Mouse (Mus musculus) embryonic facial prominence, embryonic 12.5 days (tissue): ENCODE measurements around the gene Ifnar1. TPM values are rescaled to one million over a fixed set of nuclear protein-coding genes. Genes with fewer than 3 reads are reported as not detected.
A peak's percentile ranks its signal among the peaks of the same experiment; 100 is the strongest.
"Not testable (repeated sequence)": the region's sequence is repeated elsewhere in the genome, so short reads cannot be mapped to it uniquely, and the experiment has no call there.

ENCODE experiments used
- ATAC-seq: fragments of 200-750 bp; cut with Nextera tagmentation; 2 replicates; pipeline ENCODE4 v1.8.0; 2017; ENCODE audit not compliant: insufficient number of reproducible peaks, insufficient read depth, low FRiP score, low TSS enrichment
- H3K27ac ChIP-seq: fragments of 300-500 bp; sonication (generic); 2 replicates; pipeline ENCODE4 v1.5.1; 2016; ENCODE audit warnings: mild to moderate bottlenecking
- H3K27me3 ChIP-seq: fragments of 300-500 bp; sonication (generic); 2 replicates; pipeline ENCODE4 v1.6.1; 2016; ENCODE audit warnings: mild to moderate bottlenecking, moderate library complexity
- H3K36me3 ChIP-seq: fragments of 300-500 bp; sonication (generic); 2 replicates; pipeline ENCODE4 v1.6.1; 2016; ENCODE audit warnings: mild to moderate bottlenecking
- H3K4me1 ChIP-seq: fragments of 300-500 bp; sonication (generic); 2 replicates; pipeline ENCODE4 v1.6.1; 2016
- H3K4me2 ChIP-seq: fragments of 300-500 bp; sonication (generic); replicated peaks from 2 replicates; pipeline ENCODE4 v1.6.1; 2016; ENCODE audit warnings: mild to moderate bottlenecking, moderate library complexity
- H3K4me3 ChIP-seq: fragments of 300-500 bp; sonication (generic); 2 replicates; pipeline ENCODE4 v1.5.1; 2016; ENCODE audit warnings: mild to moderate bottlenecking
- H3K9ac ChIP-seq: fragments of 300-500 bp; sonication (generic); 2 replicates; pipeline ENCODE4 v1.6.1; 2016; ENCODE audit warnings: mild to moderate bottlenecking, moderate library complexity
- H3K9me3 ChIP-seq: fragments of 300-500 bp; sonication (generic); 2 replicates; pipeline ENCODE4 v1.6.1; 2016; ENCODE audit warnings: mild to moderate bottlenecking, moderate library complexity
- WGBS: fragments of 180-500 bp; shearing (Covaris S2); methylation state at CpG from one replicate; pipeline ENCODE4 v1.1.7; 2016; 5-methylcytosine and 5-hydroxymethylcytosine counted together
- polyA plus RNA-seq: library from polyadenylated mRNA; unstranded; fragments of >200 nt; fragmentation: Nextera tagmentation; extraction: Ambion mirVana; gene quantifications from 2 replicates; pipeline ENCODE4 v1.2.1, GENCODE M21; 2016

The Ifnar1 gene
- 69.3 and 71.6 TPM in 2 replicates for polyA plus RNA-seq

DNA sequence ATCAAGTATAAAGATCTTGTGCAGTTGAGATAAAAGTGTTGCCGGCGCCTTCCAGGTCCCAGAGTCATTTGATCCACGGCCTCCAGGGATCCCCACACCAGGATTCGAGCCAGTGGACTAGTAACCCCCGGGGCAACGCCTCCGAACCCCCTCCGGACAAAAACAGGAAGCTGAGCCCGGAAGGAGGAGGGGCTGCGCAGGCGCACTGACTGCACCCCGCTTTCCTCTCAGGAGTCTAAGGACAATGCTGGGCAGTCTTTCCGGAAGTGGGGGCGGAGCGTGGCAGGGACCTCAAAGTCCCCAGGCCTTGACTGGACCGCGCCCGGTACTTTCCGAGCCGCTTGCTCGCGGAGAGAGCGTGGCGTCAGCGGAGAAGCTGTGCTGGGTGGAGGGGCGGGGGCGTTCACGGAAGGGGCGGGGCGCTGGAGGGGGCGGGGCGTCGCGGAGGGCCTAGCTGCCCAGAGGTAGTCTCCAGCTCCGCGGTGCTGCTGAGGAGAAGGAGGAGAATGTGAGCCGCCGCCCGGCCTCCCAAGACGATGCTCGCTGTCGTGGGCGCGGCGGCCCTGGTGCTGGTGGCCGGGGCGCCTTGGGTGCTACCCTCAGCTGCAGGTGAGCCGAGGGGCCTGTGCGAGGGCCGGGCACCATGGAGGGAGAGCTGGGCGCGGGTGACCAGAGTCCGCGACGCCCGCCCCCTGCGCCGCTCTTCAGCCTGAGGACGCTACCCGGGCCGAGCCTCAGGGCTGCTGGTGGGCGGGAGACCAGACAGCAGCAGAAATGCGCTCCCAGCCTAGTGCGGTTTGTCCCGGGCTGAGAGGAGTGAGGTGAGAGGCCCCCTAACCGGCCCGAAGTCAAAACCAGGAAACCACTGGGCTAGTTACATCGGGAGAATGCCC is at the start of gene Ifnar1:
TSS of gene Ifnar1 (plus strand) at position 431 of the 893 bp plus-strand sequence.
- WGBS, result under 1% methylated on average over 63 of the region's 68 CpGs

GRCm38 (mm10) chr16:91438081-91438480 is 47.0 kb upstream of the Ifnar1 start:
- Histone ChIP-seq H3K27ac (no peak overlapping the region), H3K4me1 (0 out of 2 replicates have a peak, but pooled peaks cover 2% of the 10 kb centered on the region), H3K4me2 (no peak overlapping the region), H3K27me3 (no peaks in the 10 kb centered on the region), H3K4me3 (no peak overlapping the region), H3K9me3 (no peaks in the 10 kb centered on the region), H3K9ac (no peak overlapping the region), H3K36me3 (no peaks in the 10 kb centered on the region)
- no peak for ATAC-seq
- 59% methylated on average over 3 of the region's 3 CpGs for WGBS

More for the DNA sequence above, at the start of gene Ifnar1:
- peak; percentile 99 for ATAC-seq
- Histone ChIP-seq H3K4me3 (peak within 1 kb of the TSS; percentile 92), H3K27me3 (no peaks in the 10 kb centered on the region), H3K9ac (peak within 1 kb of the TSS; percentile 92), H3K27ac (peak within 1 kb of the TSS; percentile 95), H3K4me1 (peaks cover 8% of the 10 kb centered on the region), H3K36me3 (peaks cover 9% of the 10 kb centered on the region), H3K4me2 (peak within 1 kb of the TSS; percentile 72), H3K9me3 (no peaks in the 10 kb centered on the region)

DNA sequence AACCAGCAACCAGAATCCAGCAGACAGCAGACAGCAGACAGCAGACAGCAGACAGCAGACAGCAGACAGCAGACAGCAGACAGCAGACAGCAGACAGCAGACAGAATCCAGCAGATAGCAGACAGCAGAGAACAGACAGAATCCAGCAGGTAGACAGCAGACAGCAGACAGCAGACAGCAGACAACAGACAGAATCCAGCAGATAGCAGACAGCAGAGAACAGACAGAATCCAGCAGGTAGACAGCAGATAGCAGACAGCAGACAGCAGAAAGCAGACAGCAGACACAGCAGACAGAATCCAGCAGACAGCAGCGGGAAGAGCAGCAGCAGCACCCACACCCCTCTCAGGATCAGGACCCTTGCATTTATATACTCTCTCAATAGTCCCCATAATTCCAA is 46.4 kb upstream of the Ifnar1 start:
- H3K36me3 ChIP-seq, H3K4me1 ChIP-seq, H3K4me3 ChIP-seq, H3K9me3 ChIP-seq, H3K4me2 ChIP-seq, H3K27me3 ChIP-seq, H3K27ac ChIP-seq, H3K9ac ChIP-seq, ATAC-seq: not testable (repeated sequence)
- 92% methylated on average over 1 of the region's 1 CpGs for WGBS

DNA sequence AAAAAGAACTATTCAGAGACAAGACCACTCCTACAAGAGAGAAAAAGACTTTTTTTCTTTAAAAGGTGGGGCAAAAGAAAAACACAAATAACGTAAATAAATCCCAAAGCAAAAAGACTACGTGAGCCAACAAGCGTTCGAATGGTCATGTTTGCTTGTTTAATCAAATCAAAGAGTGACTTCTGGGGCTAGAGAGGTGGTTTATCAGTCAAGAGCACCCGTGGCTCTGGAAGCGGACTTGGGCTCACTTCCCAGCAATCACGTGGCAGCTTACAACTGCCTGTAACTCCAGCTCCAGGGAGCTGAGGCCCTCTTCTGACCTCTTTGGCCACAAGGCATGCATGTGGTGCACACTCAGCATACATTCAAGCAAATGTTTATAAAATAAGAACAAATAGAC is 43.7 kb upstream of the Ifnar1 start:
- H3K4me2 ChIP-seq, result no peak overlapping the region
- no peak overlapping the region for H3K9ac ChIP-seq
- no peaks in the 10 kb centered on the region for H3K9me3 ChIP-seq
- no peak overlapping the region for H3K27ac ChIP-seq
- no peaks in the 10 kb centered on the region for H3K27me3 ChIP-seq
- H3K36me3 ChIP-seq, result no peaks in the 10 kb centered on the region
- H3K4me1 ChIP-seq, result no peaks in the 10 kb centered on the region
- 58% methylated on average over 7 of the region's 7 CpGs for WGBS
- no peak overlapping the region for H3K4me3 ChIP-seq
- no peak for ATAC-seq

GRCm38 (mm10) chr16:91441811-91442240 is 43.2 kb upstream of the Ifnar1 start:
- WGBS, result 82% methylated on average over 7 of the region's 7 CpGs
- no peak for ATAC-seq
- Histone ChIP-seq H3K4me3 (no peak overlapping the region), H3K9me3 (no peaks in the 10 kb centered on the region), H3K27me3 (no peaks in the 10 kb centered on the region), H3K27ac (no peak overlapping the region), H3K9ac (no peak overlapping the region), H3K4me2 (no peak overlapping the region), H3K36me3 (no peaks in the 10 kb centered on the region), H3K4me1 (peaks cover under 1% of the 10 kb centered on the region; the same call in 1 of the 2 replicates)

- Histone ChIP-seq H3K36me3 (no peaks in the 10 kb centered on the region), H3K4me2 (no peak overlapping the region), H3K9ac (no peak overlapping the region), H3K27me3 (no peaks in the 10 kb centered on the region), H3K4me1 (peaks cover 5% of the 10 kb centered on the region; the same call in 1 of the 2 replicates), H3K9me3 (no peaks in the 10 kb centered on the region), H3K27ac (no peak overlapping the region), H3K4me3 (no peak overlapping the region)
- 73% methylated on average over 4 of the region's 4 CpGs for WGBS
- no peak for ATAC-seq
These were observed 42.6 kb upstream of the Ifnar1 start for GRCm38 (mm10) chr16:91442446-91442845.

- Histone ChIP-seq H3K27ac (no peak overlapping the region), H3K4me3 (no peak overlapping the region), H3K4me1 (peaks cover 5% of the 10 kb centered on the region; the same call in 1 of the 2 replicates), H3K27me3 (no peaks in the 10 kb centered on the region), H3K36me3 (no peaks in the 10 kb centered on the region), H3K9ac (no peak overlapping the region), H3K9me3 (no peaks in the 10 kb centered on the region), H3K4me2 (no peak overlapping the region)
- WGBS, result 40% methylated on average over 8 of the region's 8 CpGs
- ATAC-seq, result no peak
These were observed 41.8 kb upstream of the Ifnar1 start for GRCm38 (mm10) chr16:91443211-91443611.

DNA sequence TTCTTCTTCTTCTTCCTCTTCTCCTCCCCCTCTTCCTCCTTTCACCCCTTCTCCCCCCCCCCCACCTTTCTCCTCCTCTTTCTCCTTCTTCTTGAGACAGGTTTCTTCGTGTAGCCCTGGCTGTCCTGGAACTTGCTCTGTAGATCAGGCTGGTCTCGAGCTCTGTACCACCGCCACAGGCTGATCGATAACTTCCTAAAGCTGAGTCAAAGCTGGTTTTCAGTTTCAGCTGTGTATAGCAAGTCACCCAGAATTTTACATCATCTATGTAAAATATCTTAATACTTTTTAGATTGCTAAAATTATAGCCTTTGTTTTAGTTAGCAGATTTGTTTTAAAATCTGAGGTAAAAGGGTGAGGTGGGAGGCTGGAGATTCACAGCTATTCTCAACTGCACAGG is 40.2 kb upstream of the Ifnar1 start:
- WGBS, result 83% methylated on average over 4 of the region's 4 CpGs
- no peak overlapping the region for H3K9ac ChIP-seq
- no peak overlapping the region for H3K4me2 ChIP-seq
- no peak overlapping the region for H3K27ac ChIP-seq
- ATAC-seq, result no peak
- H3K36me3 ChIP-seq, result no peaks in the 10 kb centered on the region
- H3K4me3 ChIP-seq, result no peak overlapping the region
- no peaks in the 10 kb centered on the region for H3K27me3 ChIP-seq
- H3K9me3 ChIP-seq, result no peaks in the 10 kb centered on the region
- H3K4me1 ChIP-seq, result peaks cover 5% of the 10 kb centered on the region; the same call in 1 of the 2 replicates

GRCm38 (mm10) chr16:91445566-91445965 is 39.5 kb upstream of the Ifnar1 start:
- Histone ChIP-seq H3K4me1 (peaks cover 5% of the 10 kb centered on the region; the same call in 1 of the 2 replicates), H3K36me3 (no peaks in the 10 kb centered on the region), H3K4me2 (no peak overlapping the region), H3K4me3 (no peak overlapping the region), H3K9me3 (no peaks in the 10 kb centered on the region), H3K27me3 (no peaks in the 10 kb centered on the region), H3K27ac (no peak overlapping the region), H3K9ac (no peak overlapping the region)
- 88% methylated on average over 5 of the region's 5 CpGs for WGBS
- ATAC-seq, result no peak

- Histone ChIP-seq H3K4me3 (no peak overlapping the region), H3K9me3 (no peaks in the 10 kb centered on the region), H3K4me1 (peaks cover 5% of the 10 kb centered on the region; the same call in 1 of the 2 replicates), H3K36me3 (no peaks in the 10 kb centered on the region), H3K9ac (no peak overlapping the region), H3K27ac (no peak overlapping the region), H3K27me3 (no peaks in the 10 kb centered on the region), H3K4me2 (no peak overlapping the region)
- WGBS, result 48% methylated on average over 8 of the region's 8 CpGs
- ATAC-seq, result no peak
These were observed 38.1 kb upstream of the Ifnar1 start for GRCm38 (mm10) chr16:91446778-91447511.

DNA sequence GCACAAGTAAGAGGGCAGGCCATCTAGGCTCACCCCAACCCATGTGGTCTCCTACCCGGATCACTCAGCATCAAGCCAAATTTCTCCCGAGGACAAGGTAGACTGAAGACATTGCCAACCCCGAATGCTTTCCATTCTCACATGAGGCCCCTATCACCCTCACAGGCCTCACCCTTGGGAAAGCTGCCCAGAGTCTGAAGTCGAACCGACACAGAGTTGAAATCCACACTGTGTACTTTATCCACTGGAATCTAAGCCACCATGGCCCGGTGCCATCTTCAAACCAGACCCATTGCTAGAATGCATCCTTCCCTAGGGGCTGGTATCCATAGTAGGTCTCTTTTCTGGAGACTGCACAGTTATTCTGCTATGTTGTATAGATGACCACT is 37.5 kb upstream of the Ifnar1 start:
- Histone ChIP-seq H3K4me3 (no peak overlapping the region), H3K4me1 (peaks cover 5% of the 10 kb centered on the region; the same call in 1 of the 2 replicates), H3K27ac (no peak overlapping the region), H3K27me3 (no peaks in the 10 kb centered on the region), H3K9me3 (no peaks in the 10 kb centered on the region), H3K36me3 (no peaks in the 10 kb centered on the region), H3K9ac (no peak overlapping the region), H3K4me2 (no peak overlapping the region)
- 83% methylated on average over 6 of the region's 6 CpGs for WGBS
- ATAC-seq, result peak; percentile 15; the same call in 1 of the 2 replicates
